In genomic region chr15:88733834-88734571, GRCm38 (mm10) we compare ENCODE assay signal across 8 mouse cellular contexts. TPM values are rescaled to one million over a fixed set of nuclear protein-coding genes. Genes with fewer than 3 reads are reported as not detected.
DNase-seq lines count a peak whose midpoint lies in the region; ATAC-seq and TF ChIP-seq lines count a peak whose summit lies in the region.

Brd1 (minus strand) TSS chr15:88734233.

- H3K9me3 ChIP-seq in hindbrain, embryonic 15.5 days: no peaks in the 10 kb centered on the region

- WGBS in hindbrain, embryonic 15.5 days: under 1% methylated on average over 65 of the region's 103 CpGs
- under 1% methylated on average over 99 of the region's 103 CpGs for WGBS in macrophage (ENCODE audit: missing documents)

- peaks cover 42% of the 10 kb centered on the region for H3K79me2 ChIP-seq in macrophage (ENCODE audit: inconsistent target)

- no peaks in the 10 kb centered on the region for H3K27me3 ChIP-seq in hindbrain, embryonic 15.5 days

- H3K36me3 ChIP-seq in hindbrain, embryonic 15.5 days: peaks cover 14% of the 10 kb centered on the region
- peaks cover 17% of the 10 kb centered on the region for H3K36me3 ChIP-seq in macrophage (ENCODE audit: inconsistent target)

- peaks cover 31% of the 10 kb centered on the region for H3K4me1 ChIP-seq in hindbrain, embryonic 15.5 days (replicated peaks)

- H3K4me3 ChIP-seq in hindbrain, embryonic 15.5 days: peak within 1 kb of the TSS; percentile 87
- H3K4me3 ChIP-seq in left cerebral cortex, adult 2 months: peak within 1 kb of the TSS; percentile 95
- H3K4me3 ChIP-seq in macrophage (ENCODE audit: inconsistent target): peak within 1 kb of the TSS; percentile 72

- DNase-seq in R1 (ENCODE audit: low read depth, low spot score): peak; percentile 65
- peak; percentile 81 to 89 for DNase-seq in cerebellum, postnatal 36 days
- peak; percentile 74 for DNase-seq in gastrocnemius, adult 18-20 months (ENCODE audit: low spot score)
- peak; percentile 86 to 88 for DNase-seq in left cerebral cortex, adult 2 months (ENCODE audit: extremely low spot score in 1 of 2, low spot score in 2 of 2)
- peak; percentile 89 for DNase-seq in right cerebral cortex, adult 18-20 months
- peak; percentile 28 for DNase-seq in urinary bladder, postnatal 10 days (ENCODE audit: low spot score)

- peak; percentile 85 for ATAC-seq in hindbrain, embryonic 15.5 days (ENCODE audit: low FRiP score, low read depth)

- no peak for TF ChIP-seq CTCF in left cerebral cortex, adult 2 months (IDR thresholded peaks at IDR 0.05)

- H3K4me2 ChIP-seq in hindbrain, embryonic 15.5 days: peak within 1 kb of the TSS; percentile 91

- H3K27ac ChIP-seq in hindbrain, embryonic 15.5 days (replicated peaks): peak within 1 kb of the TSS; percentile 86
- peak within 1 kb of the TSS; percentile 85 for H3K27ac ChIP-seq in left cerebral cortex, adult 2 months
- H3K27ac ChIP-seq in macrophage: peak within 1 kb of the TSS; percentile 78

- H3K9ac ChIP-seq in hindbrain, embryonic 15.5 days: peak within 1 kb of the TSS; percentile 98

- intact Hi-C loops in left cerebral cortex, adult 2 months (cut with DNase I): loop anchor here (2.0 kb wide), 1 partner anchor 17 kb away; the partner anchor contains the start of gene Zbed4

RNA-seq across cellular contexts. Expression of gene Brd1, which starts in this region (rescaled TPM):
- 10 to 100 TPM; 25.1 to 26.8 TPM for total RNA-seq in gastrocnemius, adult 18-20 months (2021)
- 15.0 and 18.7 TPM in 2 replicates for polyA plus RNA-seq in hindbrain, embryonic 15.5 days (2015; fragmentation: Nextera tagmentation; extraction: Ambion mirVana)
- 10 to 100 TPM; 54.5 to 57.8 TPM for total RNA-seq in left cerebral cortex, adult 2 months (2021)
- 100 to 1,000 TPM in 23 of 26 experiments, 10 to 100 TPM in 3; 85.3 to 321 (median 151) TPM for total RNA-seq in macrophage (2018; cell fraction: chromatin; rRNA removed)
- total RNA-seq in macrophage (2018; cell fraction: cytosol; rRNA removed): 10 to 100 TPM; 14.5 to 40.3 (median 26.8) TPM
- total RNA-seq in macrophage (2018; cell fraction: nucleus; rRNA removed): 100 to 1,000 TPM in 8 of 26 experiments, 10 to 100 TPM in 18; 48.9 to 168 (median 81.7) TPM
- 24.4 to 27.9 TPM (median 25.9 TPM) in 3 replicates for polyA plus RNA-seq in macrophage (2018)

Comparison
In these comparisons a context has a peak if more than half of its experiments do, and no peak if none do; other contexts are left out.
1. Peak in every context shown above with its lines: DNase-seq, ATAC-seq, H3K4me3 ChIP-seq and H3K27ac ChIP-seq.
2. DNase-seq: peak in every context shown above with its lines; median percentile 89 in right cerebral cortex, adult 18-20 months; 87 in left cerebral cortex, adult 2 months; 85 in cerebellum, postnatal 36 days; 74 in gastrocnemius, adult 18-20 months; 65 in R1; 28 in urinary bladder, postnatal 10 days.